Mouse (Mus musculus) G1E (cell line): ENCODE measurements around the gene Ace3. TPM values are rescaled to one million over a fixed set of nuclear protein-coding genes. Genes with fewer than 3 reads are reported as not detected.

Source experiments
- ATAC-seq: 2 replicates; pipeline ENCODE4 v1.8.0; 2016; ENCODE audit warnings: mild to moderate bottlenecking; ENCODE audit not compliant: insufficient number of reproducible peaks, poor library complexity, low FRiP score, severe bottlenecking; ENCODE audit errors: extremely low read depth
- DNase-seq: peaks from one replicate; pipeline ENCODE4 v3.0.0; 2012; ENCODE audit warnings: low spot score
- H3K27me3 ChIP-seq: 2 replicates; pipeline ENCODE4 v1.6.1; 2012; ENCODE audit warnings: mild to moderate bottlenecking, low read length, inconsistent platforms; ENCODE audit not compliant: insufficient read depth
- H3K36me3 ChIP-seq: replicated peaks from 2 replicates; pipeline ENCODE3; 2012; ENCODE audit warnings: mild to moderate bottlenecking, inconsistent platforms
- H3K4me1 ChIP-seq: 2 replicates; pipeline ENCODE4 v1.6.1; 2012; ENCODE audit warnings: low read depth, low read length, inconsistent platforms, mixed read lengths; ENCODE audit not compliant: insufficient read depth
- H3K4me3 ChIP-seq: 2 replicates; pipeline ENCODE4 v1.5.1; 2012; ENCODE audit warnings: low read depth, mild to moderate bottlenecking, inconsistent platforms, low read length, moderate library complexity, mixed read lengths
- H3K9me3 ChIP-seq: replicated peaks from 2 replicates; pipeline ENCODE4 v1.6.1; 2012; ENCODE audit warnings: inconsistent platforms
- CTCF ChIP-seq: IDR thresholded peaks from 2 replicates; pipeline ENCODE4 v1.5.1; 2012; ENCODE audit warnings: low read depth, low read length, inconsistent platforms, mixed read lengths
- GATA1 ChIP-seq: IDR thresholded peaks from 2 replicates; pipeline ENCODE4 v1.6.1; 2012; ENCODE audit warnings: borderline replicate concordance, low read length, inconsistent platforms, mixed read lengths
- GATA2 ChIP-seq: IDR thresholded peaks from 2 replicates; pipeline ENCODE4 v1.6.1; 2012; ENCODE audit warnings: low read depth, low read length, inconsistent platforms, borderline replicate concordance
- POLR2AphosphoS5 ChIP-seq: IDR thresholded peaks from 2 replicates; pipeline ENCODE4 v1.6.1; 2012; ENCODE audit warnings: low read depth, low read length, inconsistent platforms; ENCODE audit not compliant: insufficient replicate concordance
- TAL1 ChIP-seq: conservative IDR thresholded peaks from 2 replicates; pipeline ENCODE4 v1.6.1; 2012; ENCODE audit warnings: low read depth, low read length, inconsistent platforms, mixed read lengths
- polyA plus RNA-seq: library from polyadenylated mRNA; stranded (reverse); fragments of >175 nt; gene quantifications from 2 replicates; pipeline ENCODE4 v1.2.3, GENCODE M21; 2012
- total RNA-seq, 2 experiments: library from RNA; stranded (forward) in 1 of 2; stranded (reverse) in 1 of 2; fragments of 200-1000 nt in 1 of 2; fragments of >200 nt in 1 of 2; fragmentation: Nextera tagmentation in 1 of 2; gene quantifications; 2 replicates each; pipeline ENCODE4 v1.2.3; 2014 to 2017

Gene Ace3
- total and polyA plus RNA-seq, 3 experiments = not detected

- no peak for TF ChIP-seq GATA1
- no peak for TF ChIP-seq TAL1
- no peak for TF ChIP-seq POLR2AphosphoS5
- TF ChIP-seq GATA2 = no peak
- no peak for TF ChIP-seq CTCF
- Histone ChIP-seq H3K4me1 (no peaks in the 10 kb centered on the region), H3K4me3 (no peak overlapping the region), H3K9me3 (no peaks in the 10 kb centered on the region), H3K27me3 (peaks cover 22% of the 10 kb centered on the region), H3K36me3 (no peaks in the 10 kb centered on the region)
- no peak for DNase-seq
- no peak for ATAC-seq
These were observed 42.4 kb upstream of the Ace3 start for GRCm38 (mm10) chr11:105952111-105952510.

GRCm38 (mm10) chr11:105952911-105953386 is 41.5 kb upstream of the Ace3 start, which contains the start of gene Cyb561:
Gene Cyb561 (minus strand): TSS chr11:105953336.
- no peak within 1 kb of the TSS for H3K4me3 ChIP-seq

GRCm38 (mm10) chr11:105953402-105953801 is 41.1 kb upstream of the Ace3 start:
- DNase-seq (no peak), ATAC-seq (no peak)
- Histone ChIP-seq H3K27me3 (peaks cover 15% of the 10 kb centered on the region), H3K36me3 (no peaks in the 10 kb centered on the region), H3K4me3 (no peak overlapping the region), H3K9me3 (no peaks in the 10 kb centered on the region), H3K4me1 (no peaks in the 10 kb centered on the region)
- TF ChIP-seq GATA1 (no peak), POLR2AphosphoS5 (no peak), TAL1 (no peak)

More at GRCm38 (mm10) chr11:105952911-105953386, 41.5 kb upstream of the Ace3 start, which contains the start of gene Cyb561:
- Histone ChIP-seq H3K9me3 (no peaks in the 10 kb centered on the region), H3K27me3 (peaks cover 18% of the 10 kb centered on the region), H3K4me1 (no peaks in the 10 kb centered on the region), H3K36me3 (no peaks in the 10 kb centered on the region)
- no peak for DNase-seq
- no peak for ATAC-seq
- no peak for TF ChIP-seq TAL1
- TF ChIP-seq POLR2AphosphoS5 = no peak
- no peak for TF ChIP-seq GATA2
- no peak for TF ChIP-seq GATA1
- no peak for TF ChIP-seq CTCF

GRCm38 (mm10) chr11:105955815-105956430 is 38.6 kb upstream of the Ace3 start:
- no peak overlapping the region for H3K4me3 ChIP-seq
- H3K36me3 ChIP-seq = no peaks in the 10 kb centered on the region
- no peak for ATAC-seq
- H3K27me3 ChIP-seq = peaks cover 12% of the 10 kb centered on the region
- TF ChIP-seq GATA2 = no peak
- TF ChIP-seq CTCF = no peak
- TF ChIP-seq TAL1 = no peak
- TF ChIP-seq GATA1 = no peak
- TF ChIP-seq POLR2AphosphoS5 = no peak
- DNase-seq = no peak
- no peaks in the 10 kb centered on the region for H3K4me1 ChIP-seq
- no peaks in the 10 kb centered on the region for H3K9me3 ChIP-seq

- Histone ChIP-seq H3K4me3 (no peak overlapping the region), H3K27me3 (peaks cover 12% of the 10 kb centered on the region), H3K36me3 (no peaks in the 10 kb centered on the region), H3K4me1 (no peaks in the 10 kb centered on the region), H3K9me3 (no peaks in the 10 kb centered on the region)
- TF ChIP-seq GATA1 (no peak), POLR2AphosphoS5 (no peak), CTCF (no peak), TAL1 (no peak)
- ATAC-seq (no peak), DNase-seq (no peak)
These were observed 37.0 kb upstream of the Ace3 start for GRCm38 (mm10) chr11:105957501-105957900.

GRCm38 (mm10) chr11:105958566-105958965 is 35.9 kb upstream of the Ace3 start:
- no peaks in the 10 kb centered on the region for H3K9me3 ChIP-seq
- H3K4me3 ChIP-seq = no peak overlapping the region
- peaks cover 4% of the 10 kb centered on the region for H3K27me3 ChIP-seq
- H3K36me3 ChIP-seq = no peaks in the 10 kb centered on the region
- ATAC-seq (no peak), DNase-seq (no peak)
- H3K4me1 ChIP-seq = no peaks in the 10 kb centered on the region
- TF ChIP-seq GATA2 (no peak), GATA1 (no peak), CTCF (no peak), TAL1 (no peak), POLR2AphosphoS5 (no peak)

- TF ChIP-seq TAL1 (no peak), GATA2 (no peak), POLR2AphosphoS5 (no peak), GATA1 (no peak), CTCF (no peak)
These were observed 35.1 kb upstream of the Ace3 start for GRCm38 (mm10) chr11:105959355-105959754.

More at GRCm38 (mm10) chr11:105959355-105959754, 35.1 kb upstream of the Ace3 start:
- no peak overlapping the region for H3K4me3 ChIP-seq
- no peak for DNase-seq
- H3K4me1 ChIP-seq = no peaks in the 10 kb centered on the region
- H3K27me3 ChIP-seq = peaks cover 4% of the 10 kb centered on the region
- H3K9me3 ChIP-seq = no peaks in the 10 kb centered on the region
- ATAC-seq = no peak
- H3K36me3 ChIP-seq = no peaks in the 10 kb centered on the region
